Comparison of ENCODE assay signal across 24 mouse cellular contexts in genomic region chr5:129550790-129551189, GRCm38 (mm10).
"Had no signal": no experiment of that assay in that cellular context is flagged by ENCODE, and none has a peak within 500 bp of the region (broad histone marks: within the 10 kb centered on the region; RNA-seq: fewer than 3 reads in every experiment).

No protein-coding gene starts in this region.

- H3K27ac ChIP-seq: gastrocnemius, adult 2 months; heart, embryonic 10.5 days; hindbrain, embryonic 10.5 days; hindbrain, embryonic 12.5 days; hindbrain, embryonic 14.5 days; intestine, embryonic 15.5 days; left cerebral cortex, adult 2 months; limb, embryonic 10.5 days; limb, embryonic 12.5 days; liver, embryonic 13.5 days; liver, embryonic 15.5 days had no signal

- H3K4me1 ChIP-seq: heart, embryonic 10.5 days; heart, embryonic 12.5 days; hindbrain, embryonic 10.5 days; hindbrain, embryonic 12.5 days; intestine, embryonic 15.5 days; limb, embryonic 10.5 days; limb, embryonic 12.5 days; liver, embryonic 13.5 days; liver, embryonic 15.5 days had no signal

- DNase-seq: gastrocnemius, adult 2 months; gastrocnemius, postnatal 10 days; gastrocnemius, postnatal 25 days; heart, adult 18-20 months; heart, postnatal 10 days; heart, postnatal 4 days; liver; liver, embryonic 13.5 days; liver, postnatal 0 days had no signal

- ATAC-seq: forebrain, embryonic 16.5 days; hindbrain, embryonic 16.5 days; inflammation-experienced regulatory T-cells, adult 6 months; intestine, embryonic 15.5 days; intestine, postnatal 0 days; liver, postnatal 0 days had no signal

- H3K27me3 ChIP-seq: heart, embryonic 12.5 days; hindbrain, embryonic 12.5 days; intestine, embryonic 15.5 days; limb, embryonic 12.5 days; liver, embryonic 13.5 days; liver, embryonic 15.5 days had no signal

- H3K4me2 ChIP-seq: heart, embryonic 12.5 days; hindbrain, embryonic 12.5 days; hindbrain, embryonic 14.5 days; intestine, embryonic 15.5 days; limb, embryonic 12.5 days; liver, embryonic 11.5 days; liver, embryonic 13.5 days; liver, embryonic 15.5 days had no signal

- H3K9me3 ChIP-seq: heart, embryonic 10.5 days; heart, embryonic 12.5 days; hindbrain, embryonic 10.5 days; hindbrain, embryonic 12.5 days; intestine, embryonic 15.5 days; limb, embryonic 10.5 days; limb, embryonic 12.5 days; liver, embryonic 13.5 days; liver, embryonic 15.5 days had no signal

- H3K4me3 ChIP-seq: gastrocnemius, adult 2 months; heart, embryonic 10.5 days; heart, embryonic 12.5 days; hindbrain, embryonic 10.5 days; hindbrain, embryonic 12.5 days; intestine, embryonic 15.5 days; left cerebral cortex, adult 2 months; limb, embryonic 10.5 days; limb, embryonic 12.5 days; liver, embryonic 13.5 days; liver, embryonic 15.5 days had no signal

- H3K9ac ChIP-seq: heart, embryonic 12.5 days; hindbrain, embryonic 12.5 days; hindbrain, embryonic 14.5 days; intestine, embryonic 15.5 days; limb, embryonic 12.5 days; liver, embryonic 13.5 days; liver, embryonic 15.5 days; liver, postnatal 0 days had no signal
